Mouse (Mus musculus) heart, postnatal 25 days (tissue): Measurements from ENCODE around the gene Tlx2. TPM values are rescaled to one million over a fixed set of nuclear protein-coding genes. Genes with fewer than 3 reads are reported as not detected.

Experiments used
- DNase-seq: peaks from one replicate; pipeline ENCODE4 v3.0.0; 2022; ENCODE audit warnings: low spot score
- intact Hi-C: fragments of 180-260 bp; cut with DNase I; formaldehyde crosslinking; loops from one replicate; pipeline ENCODE4 v1.15.1; 2025
- total RNA-seq, 2 experiments: library from RNA; stranded (reverse); gene quantifications; 2 replicates each; pipeline ENCODE4 v1.2.3; 2021

Gene Tlx2
- total RNA-seq, 2 experiments from 2014 or later, result not detected

- DNase-seq, result no peak
- intact Hi-C loops, result loop anchor here (2.0 kb wide), 1 partner anchor 75 kb away; no protein-coding TSS in a partner anchor
Measured at GRCm38 (mm10) chr6:83065995-83066394, 4.1 kb downstream of the Tlx2 start.

DNA sequence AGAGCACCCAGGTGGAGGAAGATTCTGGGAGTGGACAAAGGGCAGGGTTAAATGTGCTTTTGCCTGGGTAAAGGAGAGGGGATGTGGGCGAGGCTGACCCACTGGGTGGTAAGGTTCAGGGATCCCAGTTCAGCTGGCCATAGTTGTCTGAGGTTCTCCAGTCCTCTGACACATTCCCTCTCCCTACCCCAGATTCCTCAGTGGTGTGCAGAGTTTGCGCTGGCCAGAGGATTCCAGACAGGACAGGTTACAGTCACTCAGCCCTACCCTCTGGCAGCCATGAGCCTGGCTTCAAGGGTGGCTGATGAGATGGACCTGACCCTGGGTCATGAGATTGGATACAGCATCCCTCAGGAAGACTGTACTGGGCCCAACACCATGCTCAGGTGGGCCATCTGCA, 11.4 kb downstream of the Tlx2 start:
- DNase-seq, result no peak
- intact Hi-C loops, result loop anchor here (2.0 kb wide), 1 partner anchor 14 kb away; no protein-coding TSS in a partner anchor

GRCm38 (mm10) chr6:83057790-83058189, 12.3 kb downstream of the Tlx2 start, which contains the start of gene Dqx1:
Gene Dqx1 (plus strand): TSS chr6:83057844.
- intact Hi-C loops, result loop anchor here (2.0 kb wide), 1 partner anchor 15 kb away; no protein-coding TSS in a partner anchor
- DNase-seq, result no peak

DNA sequence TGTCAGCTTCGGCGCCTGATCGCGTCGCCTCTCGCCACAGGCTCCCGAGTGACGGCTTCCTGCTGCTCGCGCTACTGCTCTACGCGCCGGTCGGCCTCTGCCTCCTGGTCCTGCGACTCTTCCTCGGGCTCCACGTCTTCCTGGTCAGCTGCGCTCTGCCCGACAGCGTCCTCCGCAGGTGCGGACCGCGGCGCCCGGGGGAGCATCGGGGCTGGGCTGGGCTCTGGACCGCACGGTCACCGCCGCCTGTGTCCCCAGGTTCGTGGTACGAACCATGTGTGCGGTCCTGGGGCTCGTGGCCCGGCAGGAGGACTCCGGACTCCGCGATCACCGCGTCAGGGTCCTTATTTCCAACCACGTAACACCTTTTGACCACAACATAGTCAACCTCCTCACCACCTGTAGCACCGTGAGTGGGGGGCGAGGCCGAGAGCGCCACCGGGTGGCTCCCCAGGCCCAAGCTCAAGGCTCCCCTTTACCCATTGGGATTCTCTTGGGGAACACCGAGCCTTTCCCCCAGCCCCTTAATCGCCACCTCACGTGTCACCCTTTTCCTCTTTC, 15.1 kb downstream of the Tlx2 start, which contains the start of gene Htra2:
TSS of gene Htra2 (minus strand) at position 403 of the 561 bp plus-strand sequence.
- DNase-seq, result no peak
- intact Hi-C loops, result loop anchor here (2.0 kb wide), 2 partner anchors 46 to 58 kb away; partner anchors contain the start of genes Ccdc142 and Gm42688

DNA sequence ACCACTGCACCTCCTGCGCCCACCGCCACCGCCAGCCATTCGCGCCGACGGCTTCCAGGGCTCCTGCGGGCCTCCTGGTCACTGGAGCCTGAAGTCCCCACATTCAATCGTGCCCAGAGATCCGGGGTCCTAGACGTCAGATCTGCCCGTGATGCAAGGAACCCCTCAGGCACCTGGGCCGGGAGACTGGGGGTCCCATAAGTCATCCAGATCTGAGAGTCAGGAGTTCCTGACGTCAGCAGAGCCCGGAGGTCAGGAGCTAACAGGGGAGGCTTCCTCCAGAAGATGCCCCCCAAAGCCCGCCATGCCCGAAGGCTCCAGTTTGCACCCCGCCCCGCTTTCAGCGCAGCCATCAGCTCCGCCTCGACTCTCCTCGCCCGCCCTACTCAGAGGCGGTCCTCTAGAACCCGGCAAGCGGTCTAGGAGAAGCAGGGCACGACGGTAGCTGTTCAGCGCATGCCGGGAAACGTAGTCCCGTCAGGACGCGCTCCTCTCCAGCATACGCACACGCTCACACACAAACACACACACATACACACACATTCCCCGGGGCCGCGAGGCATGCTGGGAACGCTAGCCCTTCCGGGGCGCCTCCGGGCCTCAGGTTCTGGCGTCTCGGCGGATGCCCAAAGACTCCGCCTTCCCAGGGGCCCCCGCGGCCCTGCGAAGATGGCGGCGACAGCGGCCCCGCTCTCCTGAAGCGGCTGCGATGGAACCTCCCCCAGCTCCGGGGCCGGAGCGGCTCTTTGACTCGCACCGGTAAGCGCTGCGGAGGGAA, 15.8 kb downstream of the Tlx2 start, which contains the start of gene Aup1:
TSS of gene Aup1 (plus strand) at position 448 of the 778 bp plus-strand sequence.
- DNase-seq, result peak; percentile 94
- intact Hi-C loops, result loop anchor here (2.0 kb wide), 2 partner anchors 47 to 57 kb away; partner anchors contain the start of genes Ccdc142 and Gm42688

- DNase-seq, result no peak
- intact Hi-C loops, result no loop called here
Measured at GRCm38 (mm10) chr6:83053136-83053960, 16.7 kb downstream of the Tlx2 start.

DNA sequence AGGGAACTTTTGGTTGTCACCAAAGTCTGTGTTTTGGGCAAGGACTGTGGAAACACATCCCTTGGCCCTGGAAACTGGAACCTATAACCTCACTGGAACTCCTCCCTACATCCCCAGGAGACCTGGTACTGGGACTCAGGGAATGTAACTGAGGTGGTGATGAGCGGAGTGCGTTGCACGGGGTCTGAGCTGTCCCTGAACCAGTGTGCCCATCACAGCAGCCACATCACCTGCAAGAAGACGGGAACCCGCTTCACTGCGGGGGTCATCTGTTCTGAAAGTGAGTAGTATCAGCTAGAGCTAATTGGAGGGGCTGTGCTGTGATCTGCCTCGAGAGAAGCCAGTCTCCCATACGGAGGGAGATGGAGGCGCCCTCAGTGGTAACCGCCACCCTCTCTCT, 20.7 kb downstream of the Tlx2 start:
- intact Hi-C loops, result no loop called here
- no peak for DNase-seq

DNA sequence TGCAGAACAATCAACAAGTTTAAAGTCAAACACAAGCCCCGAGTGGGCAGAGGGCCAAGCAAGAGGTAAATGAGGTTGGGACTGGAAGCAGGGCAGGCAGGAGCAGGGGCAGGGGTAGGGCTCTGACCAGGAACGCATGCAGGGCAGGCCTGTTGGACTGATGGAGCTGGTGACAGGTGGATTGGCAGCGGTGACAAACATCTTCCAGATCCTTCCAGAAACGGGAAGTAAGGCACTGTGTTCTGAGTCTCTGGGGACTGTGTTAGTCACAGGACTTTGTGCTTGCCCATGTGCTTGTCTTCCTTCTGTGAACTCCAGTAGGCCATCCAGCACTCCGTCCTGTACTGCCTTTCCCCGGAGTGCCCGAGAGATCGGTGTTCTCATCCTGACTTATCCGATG, 25.4 kb downstream of the Tlx2 start:
- DNase-seq, result no peak
- intact Hi-C loops, result no loop called here

DNA sequence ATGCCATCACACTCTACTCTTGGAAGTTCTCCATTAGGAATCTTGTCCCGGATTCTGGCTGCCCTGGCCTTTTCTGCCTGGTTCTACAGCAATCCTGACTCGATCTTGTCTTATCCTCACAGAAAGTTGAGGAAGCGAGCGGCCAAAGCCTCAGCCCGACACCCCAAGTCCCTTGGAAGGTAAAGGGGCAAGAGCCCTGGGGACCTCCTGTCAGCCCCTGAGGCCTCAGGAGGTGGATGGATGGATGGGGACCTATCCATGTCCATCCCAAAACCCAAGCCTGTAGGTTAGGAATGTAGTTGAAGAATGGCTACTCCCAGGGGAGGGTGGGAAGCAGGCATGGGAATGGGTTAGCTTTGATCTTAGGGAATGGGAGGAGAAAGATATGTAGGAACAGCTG, 26.1 kb downstream of the Tlx2 start:
- intact Hi-C loops, result no loop called here
- no peak for DNase-seq

- intact Hi-C loops, result no loop called here
- DNase-seq, result no peak
Measured at GRCm38 (mm10) chr6:83043561-83043960, 26.5 kb downstream of the Tlx2 start.

DNA sequence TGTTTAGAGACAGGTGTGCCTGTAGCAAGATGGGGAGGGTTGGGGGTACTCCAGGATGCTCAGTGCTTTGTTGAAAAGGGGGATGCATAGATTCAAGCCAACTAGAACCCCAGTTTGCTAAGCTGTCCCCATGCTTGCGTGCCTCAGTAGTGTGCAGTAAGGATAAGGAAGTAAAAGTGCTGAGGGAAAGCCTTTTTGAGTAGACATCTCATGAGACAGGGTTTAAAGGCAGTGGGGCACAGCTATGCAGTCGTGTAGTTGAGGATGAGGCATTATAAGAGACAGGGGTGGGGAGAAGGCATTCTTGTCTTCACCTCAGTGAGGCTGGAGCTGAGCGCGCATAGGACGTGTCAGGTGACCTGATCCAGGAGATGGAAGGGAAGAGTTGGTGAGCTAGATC, 29.5 kb downstream of the Tlx2 start:
- intact Hi-C loops, result no loop called here
- DNase-seq, result no peak

GRCm38 (mm10) chr6:83038496-83039012, 31.5 kb downstream of the Tlx2 start:
- peak; percentile 81 for DNase-seq
- intact Hi-C loops, result no loop called here

DNA sequence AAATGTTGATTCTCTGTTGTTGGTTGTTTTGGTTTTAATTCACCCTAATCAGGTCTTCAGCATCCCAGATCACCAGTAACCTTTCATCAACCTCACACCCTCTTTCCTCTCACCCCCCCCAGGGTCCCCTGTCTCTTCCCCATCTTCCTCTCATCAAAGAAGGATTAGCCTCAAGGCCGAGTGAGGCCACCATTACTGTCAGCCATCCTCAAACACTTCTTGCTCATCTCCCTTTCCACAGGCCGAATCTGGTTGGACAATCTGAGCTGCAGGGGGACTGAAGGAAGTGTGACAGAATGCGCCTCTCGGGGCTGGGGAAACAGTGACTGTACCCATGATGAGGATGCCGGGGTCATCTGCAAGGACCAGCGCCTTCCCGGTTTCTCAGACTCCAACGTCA, 32.9 kb downstream of the Tlx2 start:
- intact Hi-C loops, result no loop called here
- no peak for DNase-seq

DNA sequence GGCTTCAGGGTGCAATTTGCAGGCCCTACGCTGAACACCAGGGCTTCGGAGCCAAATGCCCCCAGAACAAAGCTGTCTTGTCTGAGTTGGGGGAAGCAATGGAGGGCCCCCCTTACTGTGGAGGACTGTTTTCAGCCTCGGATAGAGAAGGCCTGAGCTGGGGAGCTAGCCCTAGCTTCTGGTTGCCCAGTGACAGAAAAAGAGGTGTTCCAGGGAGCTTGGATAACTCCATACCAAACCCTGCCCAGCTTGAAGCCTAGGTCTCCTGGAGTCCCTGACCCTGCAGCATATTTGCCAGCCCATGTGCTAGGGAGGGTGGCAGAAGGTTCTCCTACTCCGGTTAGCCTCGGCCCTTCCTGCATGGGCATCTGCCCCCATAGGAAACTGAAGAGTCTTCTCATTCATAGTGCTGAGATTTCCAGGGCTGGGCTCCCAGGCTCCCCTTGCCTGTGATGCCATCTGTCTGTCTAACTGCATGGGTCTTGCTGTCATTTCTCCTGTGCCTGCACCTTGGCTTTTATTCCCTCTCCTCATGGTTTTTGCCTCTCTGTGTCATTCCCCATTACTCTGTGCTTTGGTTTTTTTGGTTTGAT, 35.5 kb downstream of the Tlx2 start:
- intact Hi-C loops, result no loop called here
- DNase-seq, result no peak

- peak; percentile 62 for DNase-seq
- intact Hi-C loops, result no loop called here
Measured at GRCm38 (mm10) chr6:83033249-83034185, 36.6 kb downstream of the Tlx2 start, which contains the start of the genes Dok1 and Loxl3. Gene Dok1 (minus strand): TSS chr6:83033471. Gene Loxl3 (plus strand): TSS chr6:83034173.

DNA sequence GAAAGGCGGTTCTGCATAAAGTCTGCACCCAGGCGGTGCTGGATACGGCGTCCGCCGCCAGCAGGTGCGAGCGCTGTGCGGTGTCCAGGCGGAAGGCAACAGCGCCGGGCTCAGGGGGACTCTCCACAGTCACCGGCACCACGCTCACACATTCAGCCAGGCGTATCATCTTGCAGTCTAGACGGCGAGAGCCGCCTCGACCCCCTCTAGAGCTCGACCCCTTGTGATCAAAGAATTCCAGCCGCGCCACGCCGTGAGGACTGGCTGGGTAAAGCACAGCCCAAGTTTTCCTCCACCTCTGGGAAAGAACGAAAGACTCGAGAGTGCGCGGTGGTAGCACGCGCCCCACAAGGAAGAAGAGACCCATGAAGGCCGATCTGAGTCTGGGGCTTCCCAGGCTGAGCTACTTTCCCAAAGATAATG, 37.3 kb downstream of the Tlx2 start:
- DNase-seq, result no peak
- intact Hi-C loops, result no loop called here

DNA sequence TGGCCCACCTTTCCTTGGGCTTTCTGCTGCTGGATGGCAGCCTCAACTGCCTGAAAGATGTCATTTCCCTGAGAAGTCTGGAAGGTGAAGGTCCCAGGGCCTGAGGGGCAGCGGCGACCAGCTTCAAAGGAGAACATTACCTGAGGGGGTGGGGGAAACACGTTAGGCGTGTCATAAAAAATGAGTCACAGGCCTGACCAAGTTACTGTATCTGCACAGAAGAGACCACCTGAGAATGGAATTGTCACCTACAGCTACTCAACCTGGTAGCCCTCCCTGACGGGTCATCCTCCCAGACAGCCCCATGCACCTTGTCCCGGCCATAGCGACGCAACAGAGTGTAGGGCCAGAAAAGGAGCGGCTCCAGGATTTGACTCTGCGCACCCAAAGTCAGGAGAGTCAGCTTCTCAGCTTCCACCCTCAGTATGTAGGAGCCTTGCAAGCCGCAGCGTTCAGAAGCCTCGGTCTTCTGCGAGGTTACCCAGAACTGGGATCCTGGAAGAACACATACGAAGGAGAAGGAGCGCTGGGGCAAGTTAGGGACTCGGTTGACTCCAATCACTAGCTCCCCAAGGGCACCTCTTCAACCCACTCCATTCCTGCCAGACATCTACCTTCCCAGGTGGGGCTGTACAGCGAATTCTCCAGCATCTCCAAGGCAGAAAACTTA, 38.0 kb downstream of the Tlx2 start:
- intact Hi-C loops, result no loop called here

DNA sequence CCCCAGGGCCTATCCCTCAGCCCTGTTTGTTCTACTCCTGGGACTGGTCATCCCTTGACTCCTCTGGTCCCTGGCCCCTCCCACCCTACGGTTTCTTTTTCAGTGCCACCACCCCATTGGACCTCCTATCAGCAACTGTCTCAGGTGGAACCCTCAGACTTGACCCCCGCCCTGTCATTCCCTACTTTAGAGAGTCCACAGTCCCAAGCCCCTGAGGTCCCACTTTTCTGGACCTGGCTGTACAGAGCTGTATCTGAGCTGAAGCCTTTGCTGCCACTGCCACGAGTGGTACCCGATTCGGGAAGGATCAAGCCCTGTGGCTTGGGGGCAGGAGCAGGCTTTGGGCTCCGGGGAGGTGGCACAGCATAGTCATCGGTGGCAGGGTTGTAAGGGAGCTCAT, 39.0 kb downstream of the Tlx2 start:
- intact Hi-C loops, result no loop called here
- DNase-seq, result no peak

More for the DNA sequence above, 38.0 kb downstream of the Tlx2 start:
- DNase-seq, result no peak
